Mouse (Mus musculus) myocyte (in vitro differentiated cells): ENCODE results near the gene Mark4.

Source experiments
- CEBPB ChIP-seq: IDR thresholded peaks from 2 replicates; pipeline ENCODE4 v1.6.1; 2011; ENCODE audit warnings: mild to moderate bottlenecking, moderate library complexity; ENCODE audit not compliant: poor library complexity, insufficient read depth, severe bottlenecking
- E2F4 ChIP-seq: IDR thresholded peaks from one replicate; pipeline ENCODE4 v1.6.1; 2011; ENCODE audit warnings: mild to moderate bottlenecking, control low read depth, moderate library complexity; ENCODE audit not compliant: insufficient read depth
- MYOD1 ChIP-seq, 3 experiments: IDR thresholded peaks; one replicate each; pipeline ENCODE4 v1.6.1; 2011; ENCODE audit warnings: control low read depth in 2 of 3, low read depth in 2 of 3, mild to moderate bottlenecking in 2 of 3, moderate library complexity in 1 of 3; ENCODE audit not compliant: insufficient read length in 2 of 3, control insufficient read depth in 1 of 3
- MYOG ChIP-seq, 3 experiments: IDR thresholded peaks; one replicate each; pipeline ENCODE4 v1.6.1; 2011; ENCODE audit warnings: control low read depth in 2 of 3, low read depth in 2 of 3, mild to moderate bottlenecking in 2 of 3; ENCODE audit not compliant: insufficient read length in 2 of 3, control insufficient read depth in 1 of 3, insufficient read depth in 1 of 3
- POLR2A ChIP-seq: IDR thresholded peaks from one replicate; pipeline ENCODE4 v1.6.1; 2011; ENCODE audit warnings: low read depth, mild to moderate bottlenecking, control low read depth, moderate library complexity; ENCODE audit not compliant: insufficient read length
- SRF ChIP-seq: IDR thresholded peaks from one replicate; pipeline ENCODE4 v1.6.1; 2011; ENCODE audit warnings: low read depth; ENCODE audit not compliant: control insufficient read depth, insufficient read length
- TCF12 ChIP-seq: IDR thresholded peaks from one replicate; pipeline ENCODE4 v1.6.1; 2011; ENCODE audit warnings: mild to moderate bottlenecking, control low read depth; ENCODE audit not compliant: poor library complexity, insufficient read depth, severe bottlenecking
- USF1 ChIP-seq: IDR thresholded peaks from one replicate; pipeline ENCODE4 v1.6.1; 2011; ENCODE audit warnings: low read depth, mild to moderate bottlenecking, control low read depth, moderate library complexity

DNA sequence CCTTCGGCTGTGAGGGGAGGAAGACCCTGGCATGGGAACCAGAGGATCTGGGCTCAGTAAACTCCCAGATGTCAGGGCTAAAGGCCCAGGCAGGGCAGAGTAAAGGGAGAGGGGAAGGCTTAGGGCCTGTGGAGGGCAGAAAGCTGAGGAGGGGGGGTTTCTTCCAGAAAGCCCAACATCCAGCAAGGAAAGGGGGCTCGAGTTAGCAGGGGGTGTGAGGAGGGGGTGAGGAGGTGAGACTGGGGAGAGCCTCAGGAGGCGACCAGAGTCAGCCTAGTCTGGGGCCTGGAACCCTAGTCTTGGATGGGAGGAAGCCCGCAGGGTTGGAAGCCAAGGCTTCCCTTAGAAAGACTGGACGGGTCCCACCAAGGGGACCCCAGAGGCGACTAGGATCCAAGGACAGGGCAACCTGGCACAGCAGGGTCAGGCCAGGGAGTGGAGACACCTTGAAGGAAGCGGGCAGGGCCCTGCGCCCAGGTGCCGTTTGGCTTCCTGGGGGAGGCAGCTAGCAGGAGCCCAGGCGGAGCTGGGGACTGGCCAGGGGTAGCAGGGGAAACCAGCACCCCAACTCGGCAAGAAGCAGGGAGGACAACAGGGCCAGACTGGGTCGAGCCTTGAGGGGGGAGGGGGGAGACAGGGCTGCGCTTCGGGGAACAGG, 1.1 kb downstream of the Mark4 start:
- TF ChIP-seq POLR2A (no peak), CEBPB (no peak), USF1 (no peak), MYOG (IDR thresholded peaks at IDR 0.05; ENCODE audit: control insufficient read depth in 1 of 3, insufficient read depth in 1 of 3, insufficient read length in 2 of 3, low read depth in 2 of 3) (no peak), MYOD1 (IDR thresholded peaks at IDR 0.05; ENCODE audit: control insufficient read depth in 1 of 3, insufficient read length in 2 of 3, low read depth in 2 of 3) (no peak), SRF (no peak), E2F4 (no peak), TCF12 (no peak)
